Mouse (Mus musculus): ENCODE measurements around the gene Dlx6. TPM values are rescaled to one million over a fixed set of nuclear protein-coding genes. Genes with fewer than 3 reads are reported as not detected.

The Dlx6 gene
- polyA plus RNA-seq (2015; fragmentation: Nextera tagmentation; extraction: Ambion mirVana) = 0.19 TPM in 1 of 2 replicates, not detected in the other

DNA sequence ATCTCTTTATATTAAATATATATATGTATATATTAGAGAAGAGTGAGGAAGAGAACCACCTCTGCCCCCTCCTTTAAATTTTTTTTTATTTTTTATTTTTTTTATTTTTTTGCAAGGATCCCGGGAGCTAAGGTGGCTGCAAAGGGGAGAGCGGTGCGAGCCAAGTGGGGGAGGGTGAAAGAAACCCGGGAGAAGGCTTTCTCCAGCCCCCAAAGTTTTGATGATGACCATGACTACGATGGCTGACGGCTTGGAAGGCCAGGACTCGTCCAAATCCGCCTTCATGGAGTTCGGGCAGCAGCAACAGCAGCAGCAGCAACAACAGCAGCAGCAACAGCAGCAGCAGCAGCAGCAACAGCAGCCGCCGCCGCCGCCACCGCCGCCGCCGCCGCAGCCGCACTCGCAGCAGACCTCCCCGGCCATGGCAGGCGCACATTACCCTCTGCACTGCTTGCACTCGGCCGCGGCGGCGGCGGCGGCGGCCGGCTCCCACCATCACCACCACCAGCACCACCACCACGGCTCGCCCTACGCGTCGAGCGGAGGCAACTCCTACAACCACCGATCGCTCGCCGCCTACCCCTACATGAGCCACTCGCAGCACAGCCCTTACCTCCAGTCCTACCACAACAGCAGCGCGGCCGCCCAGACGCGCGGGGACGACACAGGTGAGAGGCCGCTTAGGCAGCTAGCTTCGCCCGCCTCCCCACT, at the start of gene Dlx6:
Gene Dlx6 (plus strand): TSS at position 175 of the 711 bp plus-strand sequence.
- H3K4me3 ChIP-seq = peak within 1 kb of the TSS; percentile 54
- no peak within 1 kb of the TSS for H3K27ac ChIP-seq
- no peaks in the 10 kb centered on the region for H3K36me3 ChIP-seq
- H3K4me2 ChIP-seq = peak within 1 kb of the TSS; percentile 83
- no peaks in the 10 kb centered on the region for H3K9me3 ChIP-seq (replicated peaks)
- peak within 1 kb of the TSS; percentile 20; the same call in 1 of the 2 replicates for H3K9ac ChIP-seq
- WGBS = under 1% methylated on average over 52 of the region's 52 CpGs
- H3K4me1 ChIP-seq (replicated peaks) = peaks cover 38% of the 10 kb centered on the region
- peaks cover 90% of the 10 kb centered on the region for H3K27me3 ChIP-seq
- ATAC-seq (replicated peaks; ENCODE audit: insufficient number of reproducible peaks, insufficient read depth, low FRiP score, low read depth) = peak; percentile 62

DNA sequence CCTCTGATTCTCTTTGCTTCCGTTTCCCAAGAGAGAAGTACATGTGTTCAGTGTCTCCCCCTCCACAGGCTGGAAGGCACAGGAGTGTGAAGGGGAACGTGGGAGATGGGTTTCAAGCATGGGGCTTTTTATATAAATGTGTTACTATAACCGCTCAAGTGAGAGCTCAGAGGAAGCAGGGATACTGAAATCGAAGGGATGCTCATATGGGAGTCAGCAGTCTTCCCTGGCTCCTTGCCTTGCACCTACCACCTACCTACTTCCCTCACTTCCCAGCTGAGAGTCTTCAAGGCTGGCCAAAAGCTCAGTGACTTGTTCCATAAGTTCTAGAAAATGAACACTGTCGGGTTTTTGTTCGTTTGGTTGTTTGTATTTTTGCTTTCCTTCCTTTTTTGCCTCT, 46.3 kb upstream of the Dlx6 start:
- Histone ChIP-seq H3K4me1 (replicated peaks) (no peaks in the 10 kb centered on the region), H3K27ac (no peak overlapping the region), H3K4me3 (no peak overlapping the region), H3K36me3 (no peaks in the 10 kb centered on the region), H3K9me3 (replicated peaks) (no peaks in the 10 kb centered on the region), H3K9ac (no peak overlapping the region), H3K27me3 (no peaks in the 10 kb centered on the region), H3K4me2 (no peak overlapping the region)
- no peak for ATAC-seq (replicated peaks; ENCODE audit: insufficient number of reproducible peaks, insufficient read depth, low FRiP score, low read depth)
- WGBS = 76% methylated on average over 6 of the region's 6 CpGs

- Histone ChIP-seq H3K9me3 (replicated peaks) (no peaks in the 10 kb centered on the region), H3K36me3 (no peaks in the 10 kb centered on the region), H3K4me2 (no peak overlapping the region), H3K4me3 (no peak overlapping the region), H3K9ac (no peak overlapping the region), H3K27ac (no peak overlapping the region), H3K27me3 (no peaks in the 10 kb centered on the region), H3K4me1 (replicated peaks) (no peaks in the 10 kb centered on the region)
- 45% methylated on average over 8 of the region's 9 CpGs for WGBS
- ATAC-seq (replicated peaks; ENCODE audit: insufficient number of reproducible peaks, insufficient read depth, low FRiP score, low read depth) = no peak
Measured at GRCm38 (mm10) chr6:6818036-6818788, 44.9 kb upstream of the Dlx6 start.

- no peak overlapping the region for H3K27ac ChIP-seq
- H3K4me3 ChIP-seq = no peak overlapping the region
- H3K4me2 ChIP-seq = no peak overlapping the region
- no peak overlapping the region for H3K9ac ChIP-seq
- ATAC-seq (replicated peaks; ENCODE audit: insufficient number of reproducible peaks, insufficient read depth, low FRiP score, low read depth) = no peak
- WGBS = 36% methylated on average over 7 of the region's 7 CpGs
- H3K27me3 ChIP-seq = no peaks in the 10 kb centered on the region
- H3K4me1 ChIP-seq (replicated peaks) = no peaks in the 10 kb centered on the region
- no peaks in the 10 kb centered on the region for H3K36me3 ChIP-seq
- no peaks in the 10 kb centered on the region for H3K9me3 ChIP-seq (replicated peaks)
Measured at GRCm38 (mm10) chr6:6819134-6819533, 44.0 kb upstream of the Dlx6 start.

DNA sequence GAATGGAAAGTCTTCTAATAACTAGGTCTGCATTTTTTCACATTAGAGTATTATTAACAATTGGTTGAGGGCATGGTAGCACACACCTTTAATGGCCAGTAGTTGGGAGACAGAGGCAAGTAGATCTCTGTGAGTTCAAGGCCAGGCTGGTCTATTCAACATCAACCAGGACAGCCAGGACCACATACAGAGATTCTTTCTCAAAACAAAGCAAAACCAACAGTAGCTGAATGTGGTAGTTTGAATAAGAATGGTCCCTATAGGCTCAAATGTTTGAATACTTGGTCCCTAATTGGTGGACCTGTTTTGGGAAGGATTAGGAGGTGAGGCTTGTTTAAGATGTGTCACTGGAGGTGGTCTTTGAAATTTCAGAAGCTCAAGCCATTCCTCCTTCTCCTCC, 37.8 kb upstream of the Dlx6 start:
- Histone ChIP-seq H3K4me3 (no peak overlapping the region), H3K27me3 (no peaks in the 10 kb centered on the region), H3K9ac (no peak overlapping the region), H3K36me3 (no peaks in the 10 kb centered on the region), H3K4me1 (replicated peaks) (no peaks in the 10 kb centered on the region), H3K4me2 (no peak overlapping the region), H3K9me3 (replicated peaks) (no peaks in the 10 kb centered on the region), H3K27ac (no peak overlapping the region)
- no peak for ATAC-seq (replicated peaks; ENCODE audit: insufficient number of reproducible peaks, insufficient read depth, low FRiP score, low read depth)

DNA sequence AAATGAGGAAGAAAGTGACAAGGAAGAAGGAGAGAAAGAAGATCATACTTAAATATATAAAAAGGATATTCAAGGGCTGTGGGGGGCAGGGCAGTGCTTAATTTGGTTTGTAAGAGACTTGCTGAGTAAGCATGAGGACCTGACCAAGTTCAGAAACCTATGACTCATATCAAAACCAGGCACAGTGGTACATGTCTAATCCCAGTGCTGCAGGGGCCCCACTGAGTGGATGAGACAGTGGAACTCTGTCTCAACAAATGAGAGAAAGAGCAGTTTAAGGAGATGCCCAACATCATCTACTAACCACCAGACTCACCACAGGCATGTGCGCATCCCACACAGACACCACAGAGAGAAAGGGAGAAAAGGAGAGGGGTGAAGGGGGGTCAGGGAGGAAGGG, 36.3 kb upstream of the Dlx6 start:
- no peak for ATAC-seq (replicated peaks; ENCODE audit: insufficient number of reproducible peaks, insufficient read depth, low FRiP score, low read depth)
- Histone ChIP-seq H3K4me1 (replicated peaks) (no peaks in the 10 kb centered on the region), H3K36me3 (no peaks in the 10 kb centered on the region), H3K4me3 (no peak overlapping the region), H3K9ac (no peak overlapping the region), H3K4me2 (no peak overlapping the region), H3K27me3 (no peaks in the 10 kb centered on the region), H3K9me3 (replicated peaks) (no peaks in the 10 kb centered on the region), H3K27ac (no peak overlapping the region)
- 91% methylated on average over 1 of the region's 1 CpGs for WGBS

- Histone ChIP-seq H3K9ac (no peak overlapping the region), H3K4me1 (replicated peaks) (no peaks in the 10 kb centered on the region), H3K36me3 (no peaks in the 10 kb centered on the region), H3K27me3 (no peaks in the 10 kb centered on the region), H3K4me2 (peak overlapping the region; percentile 41; the same call in 1 of the 2 replicates), H3K4me3 (no peak overlapping the region), H3K9me3 (replicated peaks) (no peaks in the 10 kb centered on the region), H3K27ac (peak overlapping the region; percentile 46)
- 32% methylated on average over 7 of the region's 7 CpGs for WGBS
- ATAC-seq (replicated peaks; ENCODE audit: insufficient number of reproducible peaks, insufficient read depth, low FRiP score, low read depth) = peak; percentile 78
Measured at GRCm38 (mm10) chr6:6830446-6830845, 32.7 kb upstream of the Dlx6 start.

DNA sequence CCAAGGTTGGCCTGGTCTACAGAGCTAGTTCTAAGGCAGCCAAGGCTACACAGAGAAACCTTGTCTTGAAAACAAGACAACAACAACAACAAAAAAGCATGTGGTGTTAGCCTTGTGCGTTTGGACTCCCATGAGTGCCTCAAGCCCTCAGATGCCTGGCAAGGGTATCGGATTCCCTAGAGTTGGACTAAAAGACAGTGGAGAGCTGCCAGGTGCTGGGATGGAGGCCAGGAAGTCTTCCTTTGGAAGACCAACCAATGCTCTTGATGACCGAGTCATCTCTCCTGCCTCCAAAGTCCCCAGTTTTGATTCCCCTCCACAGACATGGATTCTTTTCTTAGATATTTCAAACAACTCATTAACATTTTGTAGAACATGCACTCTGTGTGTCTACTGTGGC, 29.8 kb upstream of the Dlx6 start:
- H3K4me2 ChIP-seq = no peak overlapping the region
- no peak overlapping the region for H3K9ac ChIP-seq
- no peaks in the 10 kb centered on the region for H3K36me3 ChIP-seq
- WGBS = 78% methylated on average over 3 of the region's 3 CpGs
- no peaks in the 10 kb centered on the region for H3K9me3 ChIP-seq (replicated peaks)
- H3K4me3 ChIP-seq = no peak overlapping the region
- H3K27ac ChIP-seq = no peak overlapping the region
- no peaks in the 10 kb centered on the region for H3K4me1 ChIP-seq (replicated peaks)
- no peaks in the 10 kb centered on the region for H3K27me3 ChIP-seq
- ATAC-seq (replicated peaks; ENCODE audit: insufficient number of reproducible peaks, insufficient read depth, low FRiP score, low read depth) = no peak

DNA sequence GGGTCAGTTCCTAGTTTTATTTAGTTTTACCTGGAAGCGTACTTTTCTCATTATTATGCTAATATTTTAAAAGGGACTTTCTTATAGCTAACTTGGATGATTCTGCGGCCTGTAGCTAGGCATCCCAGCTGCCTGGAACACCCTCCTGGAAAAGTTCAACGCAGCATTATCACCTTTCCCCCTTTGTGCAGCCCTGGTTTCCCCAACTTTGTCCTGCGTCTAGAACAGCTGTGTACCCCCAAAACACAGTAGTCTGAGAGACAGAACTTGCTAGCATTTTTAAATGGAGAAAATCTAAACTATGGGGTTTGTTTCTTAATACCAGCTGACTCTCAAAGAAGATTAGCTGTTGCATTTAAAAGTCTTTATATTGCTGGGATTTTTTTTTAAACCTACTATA, 14.6 kb upstream of the Dlx6 start:
- Histone ChIP-seq H3K9ac (no peak overlapping the region), H3K27ac (no peak overlapping the region), H3K27me3 (peaks cover 75% of the 10 kb centered on the region), H3K4me2 (no peak overlapping the region), H3K4me1 (replicated peaks) (0 out of 2 replicates have a peak, but pooled peaks cover 3% of the 10 kb centered on the region), H3K9me3 (replicated peaks) (no peaks in the 10 kb centered on the region), H3K36me3 (no peaks in the 10 kb centered on the region), H3K4me3 (no peak overlapping the region)
- 26% methylated on average over 4 of the region's 4 CpGs for WGBS
- ATAC-seq (replicated peaks; ENCODE audit: insufficient number of reproducible peaks, insufficient read depth, low FRiP score, low read depth) = no peak

GRCm38 (mm10) chr6:6849744-6850143, 13.4 kb upstream of the Dlx6 start:
- Histone ChIP-seq H3K27ac (no peak overlapping the region), H3K9ac (no peak overlapping the region), H3K27me3 (peaks cover 82% of the 10 kb centered on the region), H3K4me2 (no peak overlapping the region), H3K9me3 (replicated peaks) (no peaks in the 10 kb centered on the region), H3K36me3 (no peaks in the 10 kb centered on the region), H3K4me3 (no peak overlapping the region), H3K4me1 (replicated peaks) (0 out of 2 replicates have a peak, but pooled peaks cover 3% of the 10 kb centered on the region)
- WGBS = 4% methylated on average over 12 of the region's 12 CpGs
- ATAC-seq (replicated peaks; ENCODE audit: insufficient number of reproducible peaks, insufficient read depth, low FRiP score, low read depth) = no peak

- Histone ChIP-seq H3K27me3 (peaks cover 82% of the 10 kb centered on the region), H3K9me3 (replicated peaks) (no peaks in the 10 kb centered on the region), H3K9ac (no peak overlapping the region), H3K4me2 (0 out of 2 replicates have a peak overlapping the region, but pooled peaks have one; percentile 15), H3K4me1 (replicated peaks) (peaks cover 6% of the 10 kb centered on the region; the same call in 1 of the 2 replicates), H3K36me3 (no peaks in the 10 kb centered on the region), H3K27ac (no peak overlapping the region), H3K4me3 (no peak overlapping the region)
- no peak for ATAC-seq (replicated peaks; ENCODE audit: insufficient number of reproducible peaks, insufficient read depth, low FRiP score, low read depth)
- 5% methylated on average over 26 of the region's 26 CpGs for WGBS
Measured at GRCm38 (mm10) chr6:6850324-6851060, 12.6 kb upstream of the Dlx6 start.

Data from heart, embryonic 15.5 days (tissue).